Mouse (Mus musculus) left cerebral cortex, postnatal 10 days (tissue): ENCODE measurements around the gene Hipk1. TPM values are rescaled to one million over a fixed set of nuclear protein-coding genes. Genes with fewer than 3 reads are reported as not detected.

Experiments used
- DNase-seq, 2 experiments: peaks; one replicate each; pipeline ENCODE4 v3.0.0; 2021 to 2022; ENCODE audit warnings: low spot score in 2 of 2, mixed read lengths in 1 of 2; ENCODE audit errors: extremely low spot score in 1 of 2
- intact Hi-C: fragments of 180-260 bp; cut with DNase I; formaldehyde crosslinking; loops from one replicate; pipeline ENCODE4 v1.15.1; 2025
- total RNA-seq, 2 experiments: library from RNA; stranded (reverse); gene quantifications; 2 replicates each; pipeline ENCODE4 v1.2.3; 2021

Hipk1 gene
- total RNA-seq, 2 experiments from 2014 or later, result 70.3 to 75.2 TPM

GRCm38 (mm10) chr3:103733176-103733575, 58.2 kb downstream of the Hipk1 start:
- intact Hi-C loops, result loop anchor here (5.0 kb wide), 1 partner anchor 156 kb away; the partner anchor contains the start of gene Syt6
- no peak for DNase-seq

- no peak for DNase-seq
- intact Hi-C loops, result loop anchor here (5.0 kb wide), 1 partner anchor 155 kb away; the partner anchor contains the start of gene Syt6
Measured at GRCm38 (mm10) chr3:103732116-103732515, 59.2 kb downstream of the Hipk1 start.

GRCm38 (mm10) chr3:103729850-103730249, 61.5 kb downstream of the Hipk1 start:
- intact Hi-C loops, result loop anchor here (5.0 kb wide), 1 partner anchor 153 kb away; the partner anchor contains the start of gene Syt6
- DNase-seq, result no peak

- intact Hi-C loops, result no loop called here
- no peak for DNase-seq
Measured at GRCm38 (mm10) chr3:103727813-103728326, 63.5 kb downstream of the Hipk1 start.

- intact Hi-C loops, result no loop called here
- no peak for DNase-seq
Measured at GRCm38 (mm10) chr3:103726642-103727041, 64.7 kb downstream of the Hipk1 start.

- DNase-seq, result no peak
- intact Hi-C loops, result no loop called here
Measured at GRCm38 (mm10) chr3:103724137-103724536, 67.2 kb downstream of the Hipk1 start.

- no peak for DNase-seq
- intact Hi-C loops, result no loop called here
Measured at GRCm38 (mm10) chr3:103718728-103719127, 72.6 kb downstream of the Hipk1 start.

GRCm38 (mm10) chr3:103716774-103717760, 74.3 kb downstream of the Hipk1 start:
- no peak for DNase-seq

GRCm38 (mm10) chr3:103715762-103716693, 75.3 kb downstream of the Hipk1 start:
- DNase-seq, result peak in 1 of 2 experiments; percentile 63
- intact Hi-C loops, result no loop called here

More at GRCm38 (mm10) chr3:103716774-103717760, 74.3 kb downstream of the Hipk1 start:
- intact Hi-C loops, result no loop called here

GRCm38 (mm10) chr3:103714942-103715341, 76.4 kb downstream of the Hipk1 start:
- intact Hi-C loops, result no loop called here
- DNase-seq, result no peak

- no peak for DNase-seq
- intact Hi-C loops, result no loop called here
Measured at GRCm38 (mm10) chr3:103714236-103714875, 77.0 kb downstream of the Hipk1 start.

GRCm38 (mm10) chr3:103712196-103712595, 79.2 kb downstream of the Hipk1 start:
- intact Hi-C loops, result no loop called here
- DNase-seq, result no peak

- intact Hi-C loops, result no loop called here
- no peak for DNase-seq
Measured at GRCm38 (mm10) chr3:103709470-103710040, 81.8 kb downstream of the Hipk1 start.

GRCm38 (mm10) chr3:103705426-103705825, 85.9 kb downstream of the Hipk1 start:
- DNase-seq, result no peak
- intact Hi-C loops, result no loop called here

- DNase-seq, result no peak
- intact Hi-C loops, result no loop called here
Measured at GRCm38 (mm10) chr3:103704661-103705060, 86.7 kb downstream of the Hipk1 start.

- DNase-seq, result no peak
- intact Hi-C loops, result no loop called here
Measured at GRCm38 (mm10) chr3:103696388-103696925, 94.9 kb downstream of the Hipk1 start.

- intact Hi-C loops, result no loop called here
- no peak for DNase-seq
Measured at GRCm38 (mm10) chr3:103695556-103695955, 95.8 kb downstream of the Hipk1 start.

- intact Hi-C loops, result no loop called here
- DNase-seq, result peak in 1 of 2 experiments; percentile 32
Measured at GRCm38 (mm10) chr3:103690506-103690905, 100.9 kb downstream of the Hipk1 start.
